Mouse (Mus musculus) C2C12 (cell line): Measurements from ENCODE around the gene Traf3ip1. TPM values are rescaled to one million over a fixed set of nuclear protein-coding genes. Genes with fewer than 3 reads are reported as not detected.

Source experiments
- H3K27me3 ChIP-seq: one replicate; pipeline ENCODE4 v1.6.1; 2011; ENCODE audit not compliant: control insufficient read depth, insufficient read depth, insufficient read length
- H3K36me3 ChIP-seq: one replicate; pipeline ENCODE4 v1.6.1; 2011; ENCODE audit not compliant: control insufficient read depth, insufficient read depth
- H3K4me3 ChIP-seq: one replicate; pipeline ENCODE4 v1.5.1; 2011; ENCODE audit warnings: mild to moderate bottlenecking, control low read depth; ENCODE audit not compliant: poor library complexity, insufficient read depth, severe bottlenecking
- H3K79me2 ChIP-seq: one replicate; pipeline ENCODE4 v1.6.1; 2011; ENCODE audit not compliant: control insufficient read depth, insufficient read depth
- H3K79me3 ChIP-seq: one replicate; pipeline ENCODE4 v1.6.1; 2011; ENCODE audit warnings: low read depth, control low read depth
- H3ac ChIP-seq: one replicate; pipeline ENCODE3; 2011; ENCODE audit warnings: low read depth; ENCODE audit not compliant: control insufficient read depth, insufficient read length
- CEBPB ChIP-seq: IDR thresholded peaks from one replicate; pipeline ENCODE4 v1.6.1; 2011; ENCODE audit warnings: low read depth, mild to moderate bottlenecking, control low read depth, moderate library complexity
- CTCF ChIP-seq: IDR thresholded peaks from one replicate; pipeline ENCODE4 v1.5.1; 2011; ENCODE audit not compliant: control insufficient read depth, insufficient read depth, insufficient read length
- FOSL1 ChIP-seq: IDR thresholded peaks from one replicate; pipeline ENCODE4 v1.8.0; 2011; ENCODE audit warnings: mild to moderate bottlenecking, low read length; ENCODE audit not compliant: poor library complexity, insufficient read depth, severe bottlenecking
- MAX ChIP-seq: IDR thresholded peaks from one replicate; pipeline ENCODE4 v1.6.1; 2011; ENCODE audit warnings: mild to moderate bottlenecking, control low read depth
- MYOD1 ChIP-seq: IDR thresholded peaks from one replicate; pipeline ENCODE4 v1.6.1; 2011; ENCODE audit warnings: low read depth; ENCODE audit not compliant: control insufficient read depth, insufficient read length
- MYOG ChIP-seq: IDR thresholded peaks from one replicate; pipeline ENCODE4 v1.6.1; 2011; ENCODE audit not compliant: control insufficient read depth, insufficient read length; ENCODE audit errors: extremely low read depth
- USF1 ChIP-seq: IDR thresholded peaks from one replicate; pipeline ENCODE4 v1.6.1; 2011; ENCODE audit warnings: low read depth, mild to moderate bottlenecking, control low read depth, moderate library complexity
- polyA plus RNA-seq: library from polyadenylated mRNA; unstranded; fragments of >200 nt; fragmentation: generic; extraction: Trizol; gene quantifications from one replicate; pipeline ENCODE4 v1.2.1, GENCODE M21; 2012; ENCODE audit warnings: missing spikeins

The Traf3ip1 gene
- polyA plus RNA-seq, 1 experiment: 6.0 TPM

- TF ChIP-seq CTCF (no peak), MAX (no peak)
- Histone ChIP-seq H3K36me3 (no peaks in the 10 kb centered on the region), H3K27me3 (no peaks in the 10 kb centered on the region)
These were observed 45.3 kb downstream of the Traf3ip1 start for GRCm38 (mm10) chr1:91539704-91540270.

GRCm38 (mm10) chr1:91540271-91540826, 45.9 kb downstream of the Traf3ip1 start, which contains the start of gene Asb1:
TSS of gene Asb1 (plus strand) at chr1:91540544.
- Histone ChIP-seq H3K79me2 (peaks cover 16% of the 10 kb centered on the region), H3ac (peak within 1 kb of the TSS; percentile 83), H3K79me3 (peaks cover 9% of the 10 kb centered on the region), H3K27me3 (no peaks in the 10 kb centered on the region), H3K36me3 (no peaks in the 10 kb centered on the region), H3K4me3 (peak within 1 kb of the TSS; percentile 89)
- TF ChIP-seq CEBPB (no peak), MYOG (no peak), MAX (no peak), CTCF (no peak), FOSL1 (no peak), USF1 (no peak), MYOD1 (no peak)

More at GRCm38 (mm10) chr1:91539704-91540270, 45.3 kb downstream of the Traf3ip1 start:
- H3K79me3 ChIP-seq: peaks cover 9% of the 10 kb centered on the region
- peak overlapping the region; percentile 54 for H3ac ChIP-seq
- H3K4me3 ChIP-seq: peak overlapping the region; percentile 89
- H3K79me2 ChIP-seq: peaks cover 16% of the 10 kb centered on the region

- peaks cover 16% of the 10 kb centered on the region for H3K79me2 ChIP-seq
- TF ChIP-seq MAX (no peak), CTCF (no peak), MYOG (no peak), FOSL1 (no peak), USF1 (no peak), MYOD1 (no peak), CEBPB (no peak)
These were observed 46.7 kb downstream of the Traf3ip1 start for GRCm38 (mm10) chr1:91541042-91541592.

GRCm38 (mm10) chr1:91543974-91544373, 49.5 kb downstream of the Traf3ip1 start:
- H3K79me3 ChIP-seq: peaks cover 9% of the 10 kb centered on the region
- H3K27me3 ChIP-seq: no peaks in the 10 kb centered on the region
- peaks cover 7% of the 10 kb centered on the region for H3K36me3 ChIP-seq
- peaks cover 16% of the 10 kb centered on the region for H3K79me2 ChIP-seq
- no peak for TF ChIP-seq MAX
- no peak for TF ChIP-seq USF1
- TF ChIP-seq FOSL1: no peak
- no peak for TF ChIP-seq MYOD1
- no peak for TF ChIP-seq MYOG
- no peak for TF ChIP-seq CEBPB
- no peak for TF ChIP-seq CTCF
- H3ac ChIP-seq: no peak overlapping the region
- no peak overlapping the region for H3K4me3 ChIP-seq

More at GRCm38 (mm10) chr1:91541042-91541592, 46.7 kb downstream of the Traf3ip1 start:
- peaks cover 9% of the 10 kb centered on the region for H3K79me3 ChIP-seq
- no peaks in the 10 kb centered on the region for H3K27me3 ChIP-seq
- no peaks in the 10 kb centered on the region for H3K36me3 ChIP-seq
- H3ac ChIP-seq: peak overlapping the region; percentile 83
- peak overlapping the region; percentile 89 for H3K4me3 ChIP-seq

- Histone ChIP-seq H3ac (no peak overlapping the region), H3K79me2 (peaks cover 16% of the 10 kb centered on the region), H3K79me3 (peaks cover 9% of the 10 kb centered on the region), H3K27me3 (no peaks in the 10 kb centered on the region), H3K36me3 (peaks cover 7% of the 10 kb centered on the region), H3K4me3 (no peak overlapping the region)
- TF ChIP-seq FOSL1 (no peak), USF1 (no peak), MYOD1 (no peak), MYOG (no peak), CEBPB (no peak)
These were observed 50.8 kb downstream of the Traf3ip1 start for GRCm38 (mm10) chr1:91545226-91545625.

- TF ChIP-seq FOSL1 (no peak), USF1 (no peak), MYOG (no peak), MYOD1 (no peak), MAX (no peak), CTCF (no peak), CEBPB (no peak)
- peaks cover 22% of the 10 kb centered on the region for H3K36me3 ChIP-seq
These were observed 53.1 kb downstream of the Traf3ip1 start for GRCm38 (mm10) chr1:91547567-91547966.

More at GRCm38 (mm10) chr1:91547567-91547966, 53.1 kb downstream of the Traf3ip1 start:
- Histone ChIP-seq H3ac (no peak overlapping the region), H3K4me3 (no peak overlapping the region), H3K79me3 (peaks cover 3% of the 10 kb centered on the region), H3K79me2 (no peaks in the 10 kb centered on the region), H3K27me3 (no peaks in the 10 kb centered on the region)
